Mouse (Mus musculus) liver, embryonic 14.5 days (tissue): ENCODE data around the gene Id1.

Experiments used
- CTCF ChIP-seq: IDR thresholded peaks from 2 replicates; pipeline ENCODE4 v1.5.1; 2016; ENCODE audit warnings: antibody characterized with exemption, low read depth, control low read depth
- EP300 ChIP-seq: IDR thresholded peaks from 2 replicates; pipeline ENCODE4 v1.6.1; 2016; ENCODE audit warnings: antibody characterized with exemption, low read depth

DNA sequence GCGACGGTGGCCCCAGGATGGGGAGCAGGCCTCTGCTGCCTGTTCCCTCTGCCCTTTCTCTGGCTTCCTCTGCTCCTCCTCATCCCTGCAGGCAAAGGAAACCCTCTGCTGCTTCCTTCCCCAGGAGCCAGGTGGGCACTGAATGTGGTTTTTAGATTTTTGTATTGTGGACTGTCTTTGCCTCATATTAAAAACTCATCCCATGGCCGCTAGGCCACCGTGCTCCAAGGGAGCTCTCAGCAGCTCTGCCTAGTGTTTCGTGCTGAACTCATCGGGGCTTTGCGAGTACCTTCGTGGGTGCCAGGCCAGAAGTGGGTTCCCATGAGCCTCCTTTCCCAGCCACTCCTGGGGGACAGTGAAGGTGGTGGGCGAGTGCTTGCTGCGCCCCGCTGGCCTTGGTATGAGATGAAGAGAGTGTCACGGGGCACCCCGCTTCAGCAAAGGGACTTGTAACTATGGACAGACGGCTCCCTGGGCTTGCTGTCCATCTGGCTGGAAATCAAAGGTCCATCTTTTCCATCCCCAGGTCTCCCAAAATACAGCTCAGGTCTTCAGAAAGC, 31.2 kb upstream of the Id1 start:
- TF ChIP-seq EP300 (no peak), CTCF (0 out of 2 replicates have a peak, but pooled peaks have one; percentile 5)
